Mouse (Mus musculus) layer of hippocampus, adult 18-20 months (tissue): ENCODE measurements at regions not wholly inside any gene's neighbourhood (a gene's known extent, or its start where the extent isn't known, plus 50 kb on each side); places are given as distances from the start of the nearest gene placed in this dataset.

Source experiments
- DNase-seq, 2 experiments: peaks; one replicate each; pipeline ENCODE4 v3.0.0; 2022; ENCODE audit warnings: low spot score in 2 of 2

GRCm38 (mm10) chr13:84398476-84399344 lies 176.6 kb downstream of the Tmem161b start:
- DNase-seq, result no peak

GRCm38 (mm10) chr13:84399345-84400170 lies 177.5 kb downstream of the Tmem161b start:
- DNase-seq, result peak; percentile 6 to 45

DNA sequence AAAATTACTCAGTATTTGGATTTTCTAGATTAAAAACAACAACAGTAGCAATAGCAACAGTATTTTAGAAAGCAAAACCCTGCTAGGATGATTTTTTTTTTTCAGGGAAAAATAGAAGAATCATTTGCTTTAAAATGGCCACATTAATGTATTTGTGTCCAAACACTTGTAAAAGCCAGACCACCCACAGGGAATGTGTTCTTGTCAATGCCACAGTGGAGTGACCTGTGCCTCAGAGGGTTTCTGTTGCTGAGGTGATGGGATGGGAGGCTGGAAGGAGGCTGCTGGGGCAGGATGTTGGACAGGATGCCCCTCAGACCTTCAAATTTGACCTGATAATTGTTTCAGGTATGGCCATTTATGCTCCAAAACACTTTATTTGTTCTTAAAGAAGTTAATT lies 178.9 kb downstream of the Tmem161b start:
- no peak for DNase-seq

DNA sequence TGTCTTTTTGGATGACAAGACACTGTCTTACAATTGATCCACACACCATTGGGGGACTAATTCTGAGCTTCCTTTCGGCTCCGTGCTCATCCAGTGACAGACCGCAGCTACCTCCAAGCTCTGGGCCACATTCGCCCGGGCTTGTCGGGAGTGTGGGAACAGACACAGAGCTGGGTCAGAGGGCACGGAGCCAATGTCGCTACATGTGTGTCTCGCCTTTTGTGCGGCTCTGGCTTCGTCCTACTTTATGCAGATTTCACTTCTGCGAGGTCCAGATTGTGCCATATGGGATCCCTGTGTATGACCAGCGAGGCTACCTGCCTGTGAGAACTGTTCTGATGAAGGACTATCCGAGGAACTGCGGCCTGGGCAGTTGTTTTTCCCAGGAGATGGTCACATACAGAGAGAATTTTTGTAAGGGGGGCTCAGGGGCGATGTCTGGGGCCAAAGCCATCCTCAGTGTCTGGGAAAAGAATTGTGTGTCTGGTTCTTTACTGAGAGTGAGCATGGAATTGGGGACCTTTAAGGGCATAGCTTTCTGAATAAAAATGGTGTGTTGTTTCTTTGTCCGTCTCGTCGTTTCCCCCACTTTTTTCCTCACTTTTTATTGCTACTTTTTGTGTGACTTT lies 182.6 kb downstream of the Tmem161b start:
- peak in 1 of 2 experiments; percentile 24 for DNase-seq

DNA sequence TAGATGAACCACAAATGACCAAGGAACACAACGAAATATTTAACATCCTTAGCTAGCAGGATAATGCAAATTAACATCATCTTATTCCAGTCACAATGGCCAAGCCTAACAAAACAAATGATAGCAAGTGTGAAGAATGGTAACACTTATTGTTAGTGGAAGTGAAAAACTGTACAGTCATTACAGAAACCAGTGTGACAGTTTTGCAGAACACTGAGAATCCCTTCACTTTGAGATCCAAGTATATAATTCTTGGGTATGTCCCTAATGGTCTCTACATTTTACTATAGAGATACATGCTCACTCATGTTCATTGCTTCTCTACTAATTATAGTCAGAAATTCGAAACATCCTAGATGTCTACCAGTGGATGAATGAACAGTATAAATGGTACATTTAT lies 212.3 kb downstream of the Tmem161b start:
- no peak for DNase-seq

DNA sequence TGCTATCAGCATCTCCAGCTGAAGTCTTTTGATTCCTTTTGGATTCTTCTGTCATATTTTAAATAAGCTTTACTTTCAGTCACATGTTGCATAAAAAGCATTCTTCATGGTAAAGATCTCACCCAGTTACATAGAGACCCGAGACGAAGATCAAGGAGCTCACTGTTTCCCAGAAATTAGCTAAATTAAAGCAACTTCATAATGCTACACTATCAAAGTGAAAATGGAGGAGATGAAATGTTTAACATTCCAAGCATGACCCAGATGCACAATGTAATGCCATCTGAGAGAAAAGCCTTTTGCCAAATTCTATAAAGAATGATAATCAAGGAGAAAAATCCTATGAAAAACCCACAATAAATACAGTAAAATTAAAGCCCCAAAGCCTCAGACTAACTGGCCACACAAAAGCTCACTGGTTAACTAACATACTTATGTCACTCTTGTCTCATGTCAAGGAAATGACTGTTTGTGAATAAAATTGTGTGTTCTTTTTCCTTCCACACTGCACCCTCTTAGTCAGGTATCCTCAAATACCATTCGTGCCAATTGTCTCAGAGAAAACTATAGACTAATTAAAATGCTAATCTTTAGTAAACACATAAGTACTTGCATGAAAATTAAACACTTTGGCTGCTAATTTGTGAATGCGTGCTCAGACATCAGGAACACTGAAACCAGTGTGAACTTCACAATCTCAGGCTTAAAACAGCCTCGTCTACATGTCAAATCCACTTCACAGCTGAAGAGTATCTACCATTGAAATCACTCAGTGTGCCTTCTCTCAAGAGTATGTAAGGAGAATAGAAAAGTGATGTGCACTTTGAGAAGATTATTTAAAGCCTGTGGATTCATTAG lies 215.7 kb downstream of the Tmem161b start:
- DNase-seq, result no peak

- DNase-seq, result no peak
Measured at GRCm38 (mm10) chr13:84438444-84438766, 216.3 kb downstream of the Tmem161b start.

DNA sequence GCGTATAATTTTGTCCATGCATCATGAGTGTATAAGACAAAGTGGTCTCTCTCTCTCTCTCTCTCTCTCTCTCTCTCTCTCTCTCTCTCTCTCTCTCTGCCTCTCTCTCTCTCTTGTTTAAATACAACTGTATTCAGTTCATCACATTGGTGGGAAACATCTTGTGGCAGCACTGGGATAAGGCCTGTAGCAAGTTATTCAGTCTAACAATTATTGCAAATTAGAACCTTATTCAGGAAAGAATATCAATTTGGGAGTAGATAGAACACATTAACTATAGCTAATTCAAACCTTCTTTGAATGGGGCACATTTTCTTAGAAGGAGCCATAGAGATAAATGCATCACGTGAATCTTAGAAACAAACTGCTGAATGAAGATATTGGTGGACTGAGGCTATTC lies 226.4 kb downstream of the Tmem161b start:
- no peak for DNase-seq

- peak; percentile 21 to 77 for DNase-seq
Measured at GRCm38 (mm10) chr13:84449001-84449551, 227.0 kb downstream of the Tmem161b start.
